Mouse (Mus musculus) cortical plate, adult 2 months (tissue): ENCODE measurements at regions not wholly inside any gene's neighbourhood (a gene's known extent, or its start where the extent isn't known, plus 50 kb on each side); places are given as distances from the start of the nearest gene placed in this dataset.

Experiments
- H3K27ac ChIP-seq: fragments of 200-500 bp; 2 replicates; pipeline ENCODE4 v1.5.1; 2012; ENCODE audit warnings: low read length, control low read depth, inconsistent platforms; ENCODE audit not compliant: insufficient read depth
- H3K4me1 ChIP-seq: fragments of 200-500 bp; 2 replicates; pipeline ENCODE4 v1.6.1; 2011; ENCODE audit warnings: low read length; ENCODE audit not compliant: control insufficient read depth, insufficient read depth
- H3K4me3 ChIP-seq: fragments of 200-500 bp; 2 replicates; pipeline ENCODE4 v1.5.1; 2011; ENCODE audit warnings: mild to moderate bottlenecking, low read length, control low read depth; ENCODE audit not compliant: insufficient read depth
- CTCF ChIP-seq: fragments of 200-500 bp; IDR thresholded peaks from 2 replicates; pipeline ENCODE4 v1.5.1; 2011; ENCODE audit warnings: mild to moderate bottlenecking, control low read depth, low read length; ENCODE audit not compliant: insufficient read depth; ENCODE audit errors: extremely low read depth
- POLR2A ChIP-seq: fragments of 200-500 bp; IDR thresholded peaks from 2 replicates; pipeline ENCODE4 v1.6.1; 2011; ENCODE audit warnings: mild to moderate bottlenecking, low read length, control low read depth; ENCODE audit not compliant: insufficient read depth; ENCODE audit errors: extremely low read depth

GRCm38 (mm10) chr7:145027061-145027460 is 87.3 kb upstream of the Ccnd1 start:
- Histone ChIP-seq H3K27ac (no peak overlapping the region), H3K4me3 (no peak overlapping the region), H3K4me1 (no peaks in the 10 kb centered on the region)
- no peak for TF ChIP-seq CTCF
- no peak for TF ChIP-seq POLR2A

- H3K4me3 ChIP-seq: no peak overlapping the region
Measured at GRCm38 (mm10) chr7:145026014-145026285, 86.2 kb upstream of the Ccnd1 start.

GRCm38 (mm10) chr7:145025186-145026013 is 85.7 kb upstream of the Ccnd1 start:
- TF ChIP-seq POLR2A: no peak
- no peak for TF ChIP-seq CTCF
- H3K27ac ChIP-seq: no peak overlapping the region
- no peak overlapping the region for H3K4me3 ChIP-seq

More at GRCm38 (mm10) chr7:145026014-145026285, 86.2 kb upstream of the Ccnd1 start:
- no peak for TF ChIP-seq POLR2A
- TF ChIP-seq CTCF: no peak
- Histone ChIP-seq H3K4me1 (no peaks in the 10 kb centered on the region), H3K27ac (no peak overlapping the region)

GRCm38 (mm10) chr7:145024651-145025050 is 84.9 kb upstream of the Ccnd1 start:
- Histone ChIP-seq H3K4me1 (no peaks in the 10 kb centered on the region), H3K4me3 (no peak overlapping the region)
- TF ChIP-seq POLR2A (no peak), CTCF (no peak)

More at GRCm38 (mm10) chr7:145025186-145026013, 85.7 kb upstream of the Ccnd1 start:
- no peaks in the 10 kb centered on the region for H3K4me1 ChIP-seq

GRCm38 (mm10) chr7:145019137-145019536 is 79.4 kb upstream of the Ccnd1 start:
- Histone ChIP-seq H3K27ac (no peak overlapping the region), H3K4me1 (no peaks in the 10 kb centered on the region), H3K4me3 (no peak overlapping the region)
- TF ChIP-seq CTCF (no peak), POLR2A (no peak)

More at GRCm38 (mm10) chr7:145024651-145025050, 84.9 kb upstream of the Ccnd1 start:
- H3K27ac ChIP-seq: no peak overlapping the region

- H3K4me1 ChIP-seq: no peaks in the 10 kb centered on the region
- no peak overlapping the region for H3K27ac ChIP-seq
- TF ChIP-seq CTCF: no peak
- no peak for TF ChIP-seq POLR2A
- H3K4me3 ChIP-seq: no peak overlapping the region
Measured at GRCm38 (mm10) chr7:145018149-145018548, 78.4 kb upstream of the Ccnd1 start.

GRCm38 (mm10) chr7:145015463-145016085 is 75.8 kb upstream of the Ccnd1 start:
- no peak overlapping the region for H3K4me3 ChIP-seq
- H3K4me1 ChIP-seq: no peaks in the 10 kb centered on the region
- no peak overlapping the region for H3K27ac ChIP-seq
- TF ChIP-seq POLR2A: no peak
- TF ChIP-seq CTCF: no peak

GRCm38 (mm10) chr7:145010757-145011156 is 71.0 kb upstream of the Ccnd1 start:
- H3K4me3 ChIP-seq: no peak overlapping the region
- no peaks in the 10 kb centered on the region for H3K4me1 ChIP-seq
- H3K27ac ChIP-seq: no peak overlapping the region
- TF ChIP-seq CTCF: no peak
- TF ChIP-seq POLR2A: no peak

GRCm38 (mm10) chr7:145010004-145010403 is 70.3 kb upstream of the Ccnd1 start:
- TF ChIP-seq CTCF (no peak), POLR2A (no peak)
- Histone ChIP-seq H3K27ac (no peak overlapping the region), H3K4me3 (no peak overlapping the region), H3K4me1 (no peaks in the 10 kb centered on the region)
